Mouse (Mus musculus) CH12F3 (cell line): ENCODE data around the gene Kif18b.

Source experiments
- in situ Hi-C: fragments of 300-500 bp; cut with MboI; formaldehyde crosslinking; loops from 2 replicates; pipeline ENCODE4 v1.14.3; 2020; ENCODE audit warnings: low sequenced_read_pairs

The Kif18b gene

DNA sequence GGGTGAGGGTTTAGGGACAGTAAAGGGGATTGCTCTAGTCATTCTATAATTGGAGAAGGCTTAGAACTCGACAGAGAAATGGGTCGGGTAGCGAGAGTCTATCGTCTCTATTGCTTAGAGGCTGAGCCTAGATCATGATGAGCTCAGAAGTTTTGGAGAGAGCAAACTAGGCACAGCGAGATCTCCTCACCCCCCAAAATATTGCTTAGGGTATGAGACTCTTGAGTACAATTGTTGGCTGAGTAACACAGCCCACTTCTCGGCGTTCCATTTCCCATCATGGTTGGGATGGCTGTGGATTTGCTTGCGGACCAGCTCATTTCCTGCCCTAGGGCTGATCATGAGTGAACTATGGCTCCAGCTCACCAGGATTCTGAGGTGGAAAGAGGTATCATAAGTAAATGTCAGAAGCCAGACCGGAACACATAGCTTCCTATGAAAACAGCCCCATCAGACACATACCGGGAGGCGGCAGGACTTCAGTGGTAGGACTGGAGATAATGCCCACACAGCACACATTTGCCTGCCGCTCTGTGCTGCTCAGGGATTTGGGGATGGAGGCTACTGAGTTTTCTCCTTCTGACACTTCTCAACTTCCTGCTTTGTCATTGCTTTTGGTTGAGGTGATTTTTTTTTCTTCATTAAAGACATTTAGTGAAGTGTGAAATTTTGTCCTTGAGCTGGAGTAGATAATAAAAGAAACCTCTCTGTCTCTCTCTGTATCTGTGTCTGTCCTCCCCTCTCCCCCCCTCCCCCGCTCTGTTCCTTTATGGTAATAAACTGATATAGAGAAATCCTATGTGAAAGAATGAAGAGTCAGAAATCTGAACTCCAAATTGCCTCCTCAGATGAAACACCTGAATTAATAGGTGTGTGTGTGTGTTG lies 43.4 kb downstream of the Kif18b start:
- in situ Hi-C loops, result no loop called here

DNA sequence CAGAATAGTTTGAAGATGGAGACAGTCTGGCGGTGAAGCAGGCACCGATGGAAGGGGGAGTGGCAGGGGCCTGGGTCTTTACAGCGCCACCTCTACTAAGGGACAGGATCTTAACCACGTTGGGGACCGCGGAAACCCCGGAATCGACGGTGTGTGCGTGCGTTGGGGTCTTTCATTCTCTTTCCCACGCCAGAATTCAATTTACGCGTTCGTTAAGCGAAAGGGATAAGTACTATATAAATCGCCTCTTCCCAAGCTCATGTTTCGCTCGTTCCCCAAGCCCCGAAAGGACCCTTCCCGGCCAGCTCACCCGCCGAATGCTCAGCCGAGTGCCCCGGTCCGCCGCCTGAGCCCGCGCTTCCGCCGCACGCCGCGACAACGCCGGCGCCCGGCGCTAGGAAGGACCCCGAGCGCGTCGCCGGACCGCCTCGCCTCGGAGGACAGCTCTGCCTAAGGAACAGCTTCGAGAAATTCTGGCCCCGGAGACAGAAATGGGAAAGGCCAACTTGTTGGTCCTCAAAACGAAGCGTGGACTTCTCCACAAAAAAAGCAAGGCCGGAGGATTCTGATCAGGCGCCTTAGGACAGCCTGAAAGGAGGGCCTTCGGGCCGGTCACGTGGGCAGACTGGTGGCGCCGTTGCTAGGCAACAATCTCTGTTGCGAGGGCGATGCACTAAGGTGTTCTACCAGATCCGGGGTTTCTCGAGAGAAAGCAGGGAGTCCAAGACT lies 44.2 kb downstream of the Kif18b start, which contains the start of the genes Eftud2 and Ccdc103:
Gene Eftud2, minus strand, starts transcription at position 401 of the 729 bp plus-strand sequence.
Gene Ccdc103, plus strand, starts transcription at position 620 of the 729 bp plus-strand sequence.
- in situ Hi-C loops, result no loop called here

DNA sequence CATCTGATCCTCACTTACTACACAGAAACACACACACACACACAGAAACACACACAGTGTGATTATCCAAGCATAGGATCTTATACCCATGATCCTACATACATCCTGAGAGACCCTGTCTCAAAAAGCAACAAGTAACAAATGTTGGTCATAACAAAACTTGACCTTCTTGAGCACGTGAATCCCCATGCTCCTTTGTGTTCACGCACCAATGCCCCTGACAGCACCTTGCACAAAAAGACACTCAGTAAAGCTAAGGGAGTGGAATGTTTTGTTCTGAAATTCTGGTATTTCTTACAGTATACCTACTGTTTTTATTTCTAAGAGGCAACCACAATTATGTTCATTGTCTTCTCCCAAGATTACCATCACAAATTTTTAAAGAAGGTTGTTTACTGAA lies 45.4 kb downstream of the Kif18b start:
- in situ Hi-C loops, result no loop called here

DNA sequence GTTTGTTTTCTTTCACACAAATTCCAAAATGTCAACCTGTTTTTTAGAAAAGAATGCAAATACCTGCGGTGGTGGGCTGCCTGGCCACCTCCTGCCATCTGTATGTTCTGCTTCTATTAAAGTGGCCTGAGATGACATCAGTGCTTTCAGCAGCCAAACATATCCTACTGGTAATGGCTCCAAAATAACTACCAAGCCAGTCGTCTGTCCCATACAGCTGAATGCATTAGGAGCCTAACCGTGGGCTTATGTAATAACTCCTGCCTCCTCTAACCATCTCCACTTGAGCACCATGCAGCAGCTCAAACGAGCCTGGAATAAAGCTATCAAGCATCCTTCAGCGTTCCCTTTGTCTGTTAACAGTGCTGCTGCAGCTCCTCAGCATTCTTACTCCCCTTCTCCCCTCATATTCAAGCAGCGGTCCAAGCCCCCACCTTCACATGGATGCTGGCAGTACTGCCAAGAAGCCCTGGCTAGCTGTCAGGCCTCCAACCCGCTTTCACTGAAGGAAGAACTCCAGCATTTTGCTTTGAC lies 50.1 kb downstream of the Kif18b start:
- in situ Hi-C loops, result no loop called here

DNA sequence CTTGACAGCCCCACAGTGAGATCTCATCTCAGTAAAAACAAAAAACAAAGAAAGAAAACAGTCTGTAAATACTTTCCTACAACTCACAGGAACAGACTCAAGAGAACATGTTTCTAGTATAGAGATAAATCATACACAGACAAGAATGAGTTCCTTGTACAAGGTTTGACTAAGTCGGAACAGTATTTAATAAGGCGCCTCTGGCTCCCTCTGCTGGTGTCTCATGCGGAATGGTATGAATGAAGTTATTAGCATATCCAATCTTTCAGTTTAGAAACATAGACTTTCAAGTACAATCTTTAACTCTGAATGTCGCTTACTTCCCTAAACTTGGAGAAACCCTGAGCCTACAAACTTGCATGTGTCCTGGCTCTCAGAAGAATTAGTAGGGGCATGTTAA lies 60.7 kb downstream of the Kif18b start:
- in situ Hi-C loops, result no loop called here

DNA sequence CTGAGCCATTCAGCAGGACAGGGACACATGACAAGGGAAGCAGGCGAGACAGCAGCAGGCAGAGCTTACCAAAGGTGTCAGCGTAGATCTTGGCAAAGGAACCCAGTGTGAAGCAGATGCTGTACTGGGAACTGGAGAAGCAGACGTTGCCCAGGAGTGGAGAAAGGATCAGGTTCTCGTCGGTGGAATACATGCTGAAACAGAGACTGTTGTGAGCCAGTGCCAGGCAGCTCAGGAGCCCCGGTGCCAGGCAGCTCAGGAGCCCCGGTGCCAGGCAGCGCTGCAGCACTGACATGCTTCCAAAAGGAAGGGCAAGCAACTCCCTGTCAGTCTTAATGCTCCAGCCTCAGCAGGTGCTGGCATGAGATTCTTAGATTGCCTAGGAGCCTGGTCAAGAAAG lies 65.0 kb downstream of the Kif18b start:
- in situ Hi-C loops, result no loop called here

DNA sequence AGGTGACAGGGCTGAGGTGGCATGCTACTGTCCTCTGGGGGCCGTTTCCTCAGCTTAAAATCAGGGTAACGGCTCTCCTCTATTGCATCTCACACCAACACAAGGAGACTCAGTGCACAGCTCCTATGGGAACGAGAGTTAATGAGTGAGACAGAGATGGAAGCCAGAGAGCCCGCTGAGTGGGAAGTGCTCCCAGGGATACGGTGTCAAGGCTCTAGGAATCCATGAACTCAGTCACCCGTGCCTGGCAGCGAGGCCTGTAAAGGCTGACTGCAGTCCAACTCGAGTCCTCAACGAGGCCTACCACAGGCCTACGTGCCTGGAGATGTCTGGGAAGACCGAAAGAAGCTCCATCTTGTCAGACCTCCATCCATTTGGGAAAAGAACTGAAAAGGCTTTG lies 66.0 kb downstream of the Kif18b start:
- in situ Hi-C loops, result no loop called here

GRCm38 (mm10) chr11:102855941-102856340 lies 69.0 kb downstream of the Kif18b start:
- in situ Hi-C loops, result no loop called here
